Mouse (Mus musculus): ENCODE data around the gene Bik. TPM values are rescaled to one million over a fixed set of nuclear protein-coding genes. Genes with fewer than 3 reads are reported as not detected.

Bik gene
- total and polyA plus RNA-seq, 3 experiments = 7.6 to 10.2 TPM; not detected in 1

- no peaks in the 10 kb centered on the region for H3K9me3 ChIP-seq (replicated peaks; ENCODE audit: insufficient read depth, low read length)
- H3K36me3 ChIP-seq (ENCODE audit: control insufficient read depth in 1 of 2, insufficient read depth in 2 of 2, low read length in 2 of 2) = peaks cover 0 to 3% of the 10 kb centered on the region in 2 experiments; a peak in 1 of 4 replicates
- no peak overlapping the region for H3K4me3 ChIP-seq (ENCODE audit: control insufficient read depth in 1 of 2, insufficient read depth in 1 of 2, low read depth in 2 of 2, low read length in 2 of 2)
- DNase-seq (ENCODE audit: low read depth, low spot score) = no peak
- no peak overlapping the region for H3K9ac ChIP-seq (ENCODE audit: control insufficient read depth, low read depth, low read length, poor library complexity, severe bottlenecking)
- H3K4me1 ChIP-seq (ENCODE audit: control insufficient read depth in 1 of 2, insufficient read depth in 2 of 2, low read length in 2 of 2) = peaks cover 0 to 13% of the 10 kb centered on the region in 2 experiments; a peak in 2 of 4 replicates
- peaks cover 1% of the 10 kb centered on the region; the same call in 1 of the 2 replicates for H3K79me2 ChIP-seq (ENCODE audit: control insufficient read depth, insufficient read depth, low read length, poor library complexity)
- no peaks in the 10 kb centered on the region for H3K27me3 ChIP-seq (ENCODE audit: control insufficient read depth in 1 of 2, insufficient read depth in 2 of 2, low read length in 2 of 2)
- TF ChIP-seq MYC (IDR thresholded peaks at IDR 0.05; ENCODE audit: low read depth, low read length) (no peak), ELF1 (IDR thresholded peaks at IDR 0.05; ENCODE audit: low read depth, low read length) (no peak), TBP (IDR thresholded peaks at IDR 0.05; ENCODE audit: low read depth, low read length) (no peak), TCF12 (IDR thresholded peaks at IDR 0.05; ENCODE audit: low read depth, low read length) (no peak), GABPA (IDR thresholded peaks at IDR 0.05; ENCODE audit: low read depth, low read length) (no peak), E2F4 (IDR thresholded peaks at IDR 0.05; ENCODE audit: borderline replicate concordance, low read depth, low read length) (no peak), KAT2A (conservative IDR thresholded peaks at IDR 0.05; ENCODE audit: low read depth, low read length) (no peak), ZC3H11A (IDR thresholded peaks at IDR 0.05; ENCODE audit: low read depth, low read length) (no peak), MEF2A (IDR thresholded peaks at IDR 0.05; ENCODE audit: extremely low read depth, insufficient replicate concordance, low read depth, low read length, poor library complexity, severe bottlenecking) (no peak), MAFK (IDR thresholded peaks at IDR 0.05; ENCODE audit: borderline replicate concordance, low read depth, low read length) (no peak), ZMIZ1 (IDR thresholded peaks at IDR 0.05; ENCODE audit: low read depth, low read length) (no peak), RAD21 (IDR thresholded peaks at IDR 0.05; ENCODE audit: low read depth, low read length) (no peak), JUND (IDR thresholded peaks at IDR 0.05; ENCODE audit: low read depth, low read length) (no peak), RCOR1 (IDR thresholded peaks at IDR 0.05; ENCODE audit: low read depth, low read length) (no peak), MYB (IDR thresholded peaks at IDR 0.05; ENCODE audit: low read depth, low read length) (no peak), CTCF (IDR thresholded peaks at IDR 0.05 in 2 of 3, conservative IDR thresholded peaks at IDR 0.05 in 1 of 3; ENCODE audit: control insufficient read depth in 1 of 3, insufficient read depth in 1 of 3, low read depth in 2 of 3, low read length in 3 of 3, poor library complexity in 1 of 3, severe bottlenecking in 1 of 3) (no peak), MXI1 (IDR thresholded peaks at IDR 0.05; ENCODE audit: low read depth, low read length) (no peak)
- H3K27ac ChIP-seq (ENCODE audit: control insufficient read depth, low read depth, low read length) = no peak overlapping the region
Measured at GRCm38 (mm10) chr15:83530688-83531087, 4.0 kb downstream of the Bik start.

- TF ChIP-seq SMC3 (IDR thresholded peaks at IDR 0.05; ENCODE audit: low read depth, low read length) (peak; percentile 20; the same call in 1 of the 2 replicates), CTCF (IDR thresholded peaks at IDR 0.05 in 2 of 3, conservative IDR thresholded peaks at IDR 0.05 in 1 of 3; ENCODE audit: control insufficient read depth in 1 of 3, insufficient read depth in 1 of 3, low read depth in 2 of 3, low read length in 3 of 3, poor library complexity in 1 of 3, severe bottlenecking in 1 of 3) (peak; percentile 47 to 58 (median 56)), MEF2A (IDR thresholded peaks at IDR 0.05; ENCODE audit: extremely low read depth, insufficient replicate concordance, low read depth, low read length, poor library complexity, severe bottlenecking) (no peak), RAD21 (IDR thresholded peaks at IDR 0.05; ENCODE audit: low read depth, low read length) (peak; percentile 15; the same call in 1 of the 2 replicates), KAT2A (conservative IDR thresholded peaks at IDR 0.05; ENCODE audit: low read depth, low read length) (no peak), HCFC1 (IDR thresholded peaks at IDR 0.05; ENCODE audit: low read depth, low read length) (no peak)
- peaks cover 1% of the 10 kb centered on the region; the same call in 1 of the 2 replicates for H3K79me2 ChIP-seq (ENCODE audit: control insufficient read depth, insufficient read depth, low read length, poor library complexity)
- peaks cover 0 to 13% of the 10 kb centered on the region in 2 experiments; a peak in 2 of 4 replicates for H3K4me1 ChIP-seq (ENCODE audit: control insufficient read depth in 1 of 2, insufficient read depth in 2 of 2, low read length in 2 of 2)
- H3K27ac ChIP-seq (ENCODE audit: control insufficient read depth, low read depth, low read length) = no peak overlapping the region
- no peaks in the 10 kb centered on the region for H3K9me3 ChIP-seq (replicated peaks; ENCODE audit: insufficient read depth, low read length)
- H3K9ac ChIP-seq (ENCODE audit: control insufficient read depth, low read depth, low read length, poor library complexity, severe bottlenecking) = no peak overlapping the region
- DNase-seq (ENCODE audit: low read depth, low spot score) = no peak
- H3K4me3 ChIP-seq (ENCODE audit: control insufficient read depth in 1 of 2, insufficient read depth in 1 of 2, low read depth in 2 of 2, low read length in 2 of 2) = no peak overlapping the region
- H3K36me3 ChIP-seq (ENCODE audit: control insufficient read depth in 1 of 2, insufficient read depth in 2 of 2, low read length in 2 of 2) = peaks cover 0 to 3% of the 10 kb centered on the region in 2 experiments; a peak in 1 of 4 replicates
- H3K27me3 ChIP-seq (ENCODE audit: control insufficient read depth in 1 of 2, insufficient read depth in 2 of 2, low read length in 2 of 2) = no peaks in the 10 kb centered on the region
Measured at GRCm38 (mm10) chr15:83531961-83532469, 5.4 kb downstream of the Bik start.
